Mouse (Mus musculus): ENCODE data around the gene 9930104L06Rik.

- TF ChIP-seq POLR2A (IDR thresholded peaks at IDR 0.05; ENCODE audit: low read depth, low read length) (no peak), CTCF (IDR thresholded peaks at IDR 0.05; ENCODE audit: extremely low read depth, insufficient read length, insufficient replicate concordance, low read depth, low read length) (no peak)
Measured at GRCm38 (mm10) chr4:124959062-124959461, 22.2 kb downstream of the 9930104L06Rik start.
